Mouse (Mus musculus) c-Kit-positive CD71-negative TER-119-negative erythroid progenitor cells, embryonic 14.5 days (primary cell): ENCODE data around the gene Rph3al.

Source experiments
- DNase-seq: peaks from one replicate; pipeline ENCODE4 v3.0.0-alpha.2; 2013; ENCODE audit warnings: low read depth

Gene Rph3al

GRCm38 (mm10) chr11:75948789-75949188, 10.6 kb upstream of the Rph3al start:
- no peak for DNase-seq

- no peak for DNase-seq
Measured at GRCm38 (mm10) chr11:75947223-75947622, 9.0 kb upstream of the Rph3al start.

GRCm38 (mm10) chr11:75945805-75946450, 7.7 kb upstream of the Rph3al start:
- no peak for DNase-seq

- DNase-seq = no peak
Measured at GRCm38 (mm10) chr11:75937370-75937871, 808 bp downstream of the Rph3al start.

- DNase-seq = peak; percentile 29
Measured at GRCm38 (mm10) chr11:75935819-75936430, 2.3 kb downstream of the Rph3al start.

GRCm38 (mm10) chr11:75934425-75934824, 3.8 kb downstream of the Rph3al start:
- no peak for DNase-seq

- no peak for DNase-seq
Measured at GRCm38 (mm10) chr11:75933371-75933770, 4.9 kb downstream of the Rph3al start.

- no peak for DNase-seq
Measured at GRCm38 (mm10) chr11:75930911-75931678, 7.1 kb downstream of the Rph3al start.

- DNase-seq = no peak
Measured at GRCm38 (mm10) chr11:75930208-75930607, 8.0 kb downstream of the Rph3al start.

- no peak for DNase-seq
Measured at GRCm38 (mm10) chr11:75927881-75928280, 10.3 kb downstream of the Rph3al start.

- peak; percentile 30 for DNase-seq
Measured at GRCm38 (mm10) chr11:75926431-75927312, 11.6 kb downstream of the Rph3al start.

- DNase-seq = no peak
Measured at GRCm38 (mm10) chr11:75925801-75926200, 12.4 kb downstream of the Rph3al start.

- no peak for DNase-seq
Measured at GRCm38 (mm10) chr11:75922741-75923140, 15.5 kb downstream of the Rph3al start.

GRCm38 (mm10) chr11:75919139-75919538, 19.1 kb downstream of the Rph3al start:
- DNase-seq = no peak

- no peak for DNase-seq
Measured at GRCm38 (mm10) chr11:75917340-75917739, 20.9 kb downstream of the Rph3al start.

GRCm38 (mm10) chr11:75913953-75914352, 24.3 kb downstream of the Rph3al start:
- peak; percentile 70 for DNase-seq

GRCm38 (mm10) chr11:75912944-75913657, 25.1 kb downstream of the Rph3al start:
- peak; percentile 36 for DNase-seq

- no peak for DNase-seq
Measured at GRCm38 (mm10) chr11:75911962-75912361, 26.3 kb downstream of the Rph3al start.

- DNase-seq = no peak
Measured at GRCm38 (mm10) chr11:75909702-75910429, 28.4 kb downstream of the Rph3al start.

GRCm38 (mm10) chr11:75907406-75907805, 30.8 kb downstream of the Rph3al start:
- no peak for DNase-seq

GRCm38 (mm10) chr11:75906556-75906955, 31.7 kb downstream of the Rph3al start:
- DNase-seq = no peak
